Mouse (Mus musculus): ENCODE measurements around the gene Iqschfp. TPM values are rescaled to one million over a fixed set of nuclear protein-coding genes. Genes with fewer than 3 reads are reported as not detected.

The Iqschfp gene
- polyA plus RNA-seq, 1 experiment, result not detected

GRCm38 (mm10) chr3:68615042-68615810, 723.2 kb downstream of the Iqschfp start:
- peaks cover 6% of the 10 kb centered on the region; the same call in 1 of the 2 replicates for H3K4me1 ChIP-seq (ENCODE audit: control insufficient read depth, insufficient read depth, low read length)
- H3K27ac ChIP-seq (ENCODE audit: control insufficient read depth, insufficient read depth, low read depth, low read length, poor library complexity), result peak overlapping the region; percentile 28; the same call in 1 of the 2 replicates
- no peak overlapping the region for H3K4me3 ChIP-seq (replicated peaks; ENCODE audit: control insufficient read depth, low read depth, low read length)
- no peak for TF ChIP-seq CTCF (IDR thresholded peaks at IDR 0.05; ENCODE audit: control insufficient read depth, insufficient read depth, low read length)
- TF ChIP-seq POLR2A (IDR thresholded peaks at IDR 0.05; ENCODE audit: borderline replicate concordance, control insufficient read depth, low read depth, low read length), result no peak
- WGBS, result 39% methylated on average over 10 of the region's 10 CpGs

GRCm38 (mm10) chr3:68616363-68616762, 724.3 kb downstream of the Iqschfp start:
- WGBS, result 43% methylated on average over 12 of the region's 12 CpGs
- Histone ChIP-seq H3K4me1 (ENCODE audit: control insufficient read depth, insufficient read depth, low read length) (peaks cover 6% of the 10 kb centered on the region; the same call in 1 of the 2 replicates), H3K27ac (ENCODE audit: control insufficient read depth, insufficient read depth, low read depth, low read length, poor library complexity) (no peak overlapping the region), H3K4me3 (replicated peaks; ENCODE audit: control insufficient read depth, low read depth, low read length) (no peak overlapping the region)
- TF ChIP-seq POLR2A (IDR thresholded peaks at IDR 0.05; ENCODE audit: borderline replicate concordance, control insufficient read depth, low read depth, low read length) (no peak), CTCF (IDR thresholded peaks at IDR 0.05; ENCODE audit: control insufficient read depth, insufficient read depth, low read length) (no peak)

GRCm38 (mm10) chr3:68617708-68618107, 725.7 kb downstream of the Iqschfp start:
- Histone ChIP-seq H3K4me1 (ENCODE audit: control insufficient read depth, insufficient read depth, low read length) (peaks cover 6% of the 10 kb centered on the region; the same call in 1 of the 2 replicates), H3K27ac (ENCODE audit: control insufficient read depth, insufficient read depth, low read depth, low read length, poor library complexity) (peak overlapping the region; percentile 50), H3K4me3 (replicated peaks; ENCODE audit: control insufficient read depth, low read depth, low read length) (no peak overlapping the region)
- WGBS, result 60% methylated on average over 10 of the region's 10 CpGs
- TF ChIP-seq CTCF (IDR thresholded peaks at IDR 0.05; ENCODE audit: control insufficient read depth, insufficient read depth, low read length) (no peak), POLR2A (IDR thresholded peaks at IDR 0.05; ENCODE audit: borderline replicate concordance, control insufficient read depth, low read depth, low read length) (no peak)

- WGBS, result 71% methylated on average over 5 of the region's 5 CpGs
- no peak for TF ChIP-seq CTCF (IDR thresholded peaks at IDR 0.05; ENCODE audit: control insufficient read depth, insufficient read depth, low read length)
- TF ChIP-seq POLR2A (IDR thresholded peaks at IDR 0.05; ENCODE audit: borderline replicate concordance, control insufficient read depth, low read depth, low read length), result no peak
These were observed 727.1 kb downstream of the Iqschfp start for GRCm38 (mm10) chr3:68619097-68619496.

GRCm38 (mm10) chr3:68621971-68622370, 729.9 kb downstream of the Iqschfp start:
- whole genome bisulfite sequencing, result 80% methylated on average over 3 of the region's 3 CpGs
- H3K4me1 ChIP-seq (ENCODE audit: control insufficient read depth, insufficient read depth, low read length), result peaks cover 2% of the 10 kb centered on the region; the same call in 1 of the 2 replicates

More at GRCm38 (mm10) chr3:68619097-68619496, 727.1 kb downstream of the Iqschfp start:
- Histone ChIP-seq H3K4me1 (ENCODE audit: control insufficient read depth, insufficient read depth, low read length) (peaks cover 6% of the 10 kb centered on the region; the same call in 1 of the 2 replicates), H3K4me3 (replicated peaks; ENCODE audit: control insufficient read depth, low read depth, low read length) (no peak overlapping the region), H3K27ac (ENCODE audit: control insufficient read depth, insufficient read depth, low read depth, low read length, poor library complexity) (no peak overlapping the region)

GRCm38 (mm10) chr3:68623036-68623435, 731.0 kb downstream of the Iqschfp start:
- 78% methylated on average over 5 of the region's 5 CpGs for WGBS
- no peak for TF ChIP-seq CTCF (IDR thresholded peaks at IDR 0.05; ENCODE audit: control insufficient read depth, insufficient read depth, low read length)
- no peak for TF ChIP-seq POLR2A (IDR thresholded peaks at IDR 0.05; ENCODE audit: borderline replicate concordance, control insufficient read depth, low read depth, low read length)
- H3K4me3 ChIP-seq (replicated peaks; ENCODE audit: control insufficient read depth, low read depth, low read length), result no peak overlapping the region
- peaks cover 2% of the 10 kb centered on the region; the same call in 1 of the 2 replicates for H3K4me1 ChIP-seq (ENCODE audit: control insufficient read depth, insufficient read depth, low read length)
- H3K27ac ChIP-seq (ENCODE audit: control insufficient read depth, insufficient read depth, low read depth, low read length, poor library complexity), result no peak overlapping the region

More at GRCm38 (mm10) chr3:68621971-68622370, 729.9 kb downstream of the Iqschfp start:
- Histone ChIP-seq H3K4me3 (replicated peaks; ENCODE audit: control insufficient read depth, low read depth, low read length) (no peak overlapping the region), H3K27ac (ENCODE audit: control insufficient read depth, insufficient read depth, low read depth, low read length, poor library complexity) (no peak overlapping the region)
- no peak for TF ChIP-seq CTCF (IDR thresholded peaks at IDR 0.05; ENCODE audit: control insufficient read depth, insufficient read depth, low read length)
- TF ChIP-seq POLR2A (IDR thresholded peaks at IDR 0.05; ENCODE audit: borderline replicate concordance, control insufficient read depth, low read depth, low read length), result no peak

GRCm38 (mm10) chr3:68624471-68624870, 732.4 kb downstream of the Iqschfp start:
- H3K4me3 ChIP-seq (replicated peaks; ENCODE audit: control insufficient read depth, low read depth, low read length), result no peak overlapping the region
- H3K4me1 ChIP-seq (ENCODE audit: control insufficient read depth, insufficient read depth, low read length), result peaks cover 2% of the 10 kb centered on the region; the same call in 1 of the 2 replicates
- WGBS, result 18% methylated on average over 6 of the region's 6 CpGs
- H3K27ac ChIP-seq (ENCODE audit: control insufficient read depth, insufficient read depth, low read depth, low read length, poor library complexity), result no peak overlapping the region
- TF ChIP-seq CTCF (IDR thresholded peaks at IDR 0.05; ENCODE audit: control insufficient read depth, insufficient read depth, low read length) (no peak), POLR2A (IDR thresholded peaks at IDR 0.05; ENCODE audit: borderline replicate concordance, control insufficient read depth, low read depth, low read length) (no peak)

GRCm38 (mm10) chr3:68630261-68630660, 738.2 kb downstream of the Iqschfp start:
- Histone ChIP-seq H3K27ac (ENCODE audit: control insufficient read depth, insufficient read depth, low read depth, low read length, poor library complexity) (no peak overlapping the region), H3K4me3 (replicated peaks; ENCODE audit: control insufficient read depth, low read depth, low read length) (no peak overlapping the region), H3K4me1 (ENCODE audit: control insufficient read depth, insufficient read depth, low read length) (no peaks in the 10 kb centered on the region; the same call in 1 of the 2 replicates)
- TF ChIP-seq CTCF (IDR thresholded peaks at IDR 0.05; ENCODE audit: control insufficient read depth, insufficient read depth, low read length) (no peak), POLR2A (IDR thresholded peaks at IDR 0.05; ENCODE audit: borderline replicate concordance, control insufficient read depth, low read depth, low read length) (no peak)
- 86% methylated on average over 4 of the region's 4 CpGs for WGBS
